Mouse (Mus musculus): ENCODE measurements around the gene Olfr1381.
"Not testable (repeated sequence)": the region's sequence is repeated elsewhere in the genome, so short reads cannot be mapped to it uniquely, and the experiment has no call there.

Gene Olfr1381

DNA sequence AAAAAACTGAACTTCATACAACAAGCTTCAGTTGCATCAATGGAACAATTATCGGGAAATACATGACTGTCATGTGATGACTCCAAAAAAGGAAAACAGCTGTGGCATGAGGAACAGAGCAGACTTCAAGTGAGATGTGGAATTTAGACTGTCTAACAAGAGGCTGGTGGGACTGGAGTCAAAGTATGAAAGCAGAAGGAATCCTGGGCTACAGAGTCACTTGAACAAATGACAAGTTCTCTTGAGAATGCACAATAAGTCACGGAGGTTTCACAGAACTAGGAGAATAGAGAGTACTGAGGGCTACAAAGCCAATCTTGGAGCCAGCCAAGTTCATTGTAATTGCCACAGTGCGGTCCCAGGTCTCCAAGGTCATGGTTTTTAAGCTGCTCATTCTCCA is at the start of gene Olfr1381:
TSS of gene Olfr1381 (plus strand) at position 301 of the 400 bp plus-strand sequence.
- DNase-seq = not testable (repeated sequence)

DNA sequence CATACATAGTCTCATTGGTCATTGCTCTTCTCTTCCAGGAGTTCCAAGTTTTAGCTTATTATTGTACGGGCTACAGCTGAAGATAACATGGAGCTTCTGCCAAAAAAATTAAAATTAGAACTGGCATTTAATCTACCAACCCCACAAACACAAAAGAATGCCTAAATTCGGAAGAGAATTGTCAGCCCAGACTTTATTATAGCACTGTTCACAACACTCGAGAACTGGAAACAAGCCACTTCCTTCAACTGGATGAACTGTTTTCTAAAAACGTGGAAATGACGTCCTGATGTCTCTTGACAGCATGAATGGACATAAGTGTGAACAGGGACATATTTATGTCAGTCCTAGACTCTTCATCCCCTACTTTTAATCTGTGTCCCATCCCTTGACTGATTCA is 25.2 kb upstream of the Olfr1381 start:
- no peak for DNase-seq

DNA sequence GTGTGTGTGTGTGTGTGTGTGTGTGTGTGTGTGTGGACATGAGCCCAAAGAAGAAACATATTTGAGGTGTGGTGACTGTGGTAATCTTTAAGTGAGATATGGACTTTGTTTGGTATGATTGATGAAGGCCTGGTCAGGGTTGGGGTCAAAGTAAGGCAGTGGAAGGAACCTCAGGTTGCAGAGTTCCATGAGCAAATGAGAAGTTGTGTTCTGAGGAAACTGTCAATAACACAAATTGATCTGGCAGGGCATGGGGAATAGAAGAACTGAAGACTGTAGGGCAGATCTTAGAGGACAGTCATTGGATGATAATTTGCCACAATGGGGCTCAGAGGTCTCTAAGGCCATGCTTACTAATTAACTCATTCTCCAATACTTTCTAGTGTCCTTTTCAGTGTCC is 23.9 kb upstream of the Olfr1381 start, which contains the start of gene Olfr1383:
TSS of gene Olfr1383 (plus strand) at position 301 of the 400 bp plus-strand sequence.
- no peak for DNase-seq

DNA sequence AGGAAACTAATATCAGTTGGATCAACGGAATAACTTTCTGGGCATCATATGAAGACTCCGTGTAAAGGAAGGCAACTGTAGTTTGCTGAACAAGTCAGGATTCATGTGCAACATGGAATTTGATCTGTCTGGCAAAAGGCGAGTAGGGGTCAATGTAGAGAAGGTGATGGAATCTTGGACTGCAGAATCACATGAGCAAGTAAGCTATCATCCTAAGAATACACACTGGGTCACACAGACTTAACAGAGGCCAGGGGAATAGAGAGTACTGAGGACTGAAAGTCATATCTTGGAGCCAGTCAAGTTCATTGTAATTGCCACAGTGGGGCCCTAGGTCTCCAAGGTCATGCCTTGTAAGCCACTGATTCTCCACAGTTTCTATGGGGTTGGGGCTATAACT is 15.3 kb upstream of the Olfr1381 start, which contains the start of gene Olfr1382:
TSS of gene Olfr1382 (plus strand) at position 301 of the 400 bp plus-strand sequence.
- no peak for DNase-seq

DNA sequence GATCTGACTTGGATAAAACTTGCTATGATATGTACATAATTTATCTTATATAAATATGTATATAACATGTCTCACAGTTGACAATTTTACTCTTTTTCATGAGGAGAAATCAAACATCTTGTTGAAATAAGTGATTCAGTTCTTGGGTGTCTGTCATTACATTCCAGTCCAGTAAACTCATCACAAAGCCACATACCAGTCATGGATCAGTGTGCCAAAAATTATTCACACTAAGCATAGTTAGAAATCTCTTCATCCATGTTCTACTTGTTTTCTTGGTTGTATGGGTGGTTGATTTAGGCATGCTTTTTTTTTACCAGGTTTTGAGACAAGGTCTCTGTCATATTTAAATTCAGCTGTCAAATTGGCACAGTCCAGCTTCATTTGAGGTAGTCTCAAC is 10.5 kb upstream of the Olfr1381 start:
- no peak for DNase-seq

DNA sequence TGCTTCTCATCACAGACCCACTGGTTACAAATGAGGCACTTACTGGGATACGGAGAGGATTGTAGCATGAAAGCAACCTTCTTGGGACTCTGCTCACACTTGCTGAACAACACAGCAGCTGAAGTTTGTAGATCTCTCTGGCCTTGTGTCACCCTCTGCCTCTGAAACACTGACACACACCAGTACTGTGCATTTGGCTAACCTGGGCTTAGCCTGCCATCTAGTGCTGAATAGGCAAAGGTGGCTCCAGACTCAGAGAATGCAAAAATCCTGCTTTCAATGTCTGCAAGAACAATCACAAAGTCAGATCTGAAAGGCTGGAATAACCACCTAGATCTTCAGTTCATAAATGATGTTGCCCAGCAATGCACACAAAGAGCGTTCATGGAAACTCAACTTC is 6.6 kb upstream of the Olfr1381 start:
- DNase-seq = not testable (repeated sequence)

DNA sequence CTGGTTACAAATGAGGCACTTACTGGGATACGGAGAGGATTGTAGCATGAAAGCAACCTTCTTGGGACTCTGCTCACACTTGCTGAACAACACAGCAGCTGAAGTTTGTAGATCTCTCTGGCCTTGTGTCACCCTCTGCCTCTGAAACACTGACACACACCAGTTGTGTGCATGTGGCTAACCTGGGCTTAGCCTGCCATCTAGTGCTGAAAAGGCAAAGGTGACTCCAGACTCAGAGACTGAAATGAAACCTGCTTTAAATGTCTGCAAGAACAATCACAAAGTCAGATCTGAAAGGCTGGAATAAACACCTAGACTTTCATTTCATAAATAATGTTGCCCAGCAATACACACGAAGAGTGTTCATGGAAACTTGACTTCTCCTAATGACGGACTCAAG is 10.8 kb downstream of the Olfr1381 start:
- not testable (repeated sequence) for DNase-seq

DNA sequence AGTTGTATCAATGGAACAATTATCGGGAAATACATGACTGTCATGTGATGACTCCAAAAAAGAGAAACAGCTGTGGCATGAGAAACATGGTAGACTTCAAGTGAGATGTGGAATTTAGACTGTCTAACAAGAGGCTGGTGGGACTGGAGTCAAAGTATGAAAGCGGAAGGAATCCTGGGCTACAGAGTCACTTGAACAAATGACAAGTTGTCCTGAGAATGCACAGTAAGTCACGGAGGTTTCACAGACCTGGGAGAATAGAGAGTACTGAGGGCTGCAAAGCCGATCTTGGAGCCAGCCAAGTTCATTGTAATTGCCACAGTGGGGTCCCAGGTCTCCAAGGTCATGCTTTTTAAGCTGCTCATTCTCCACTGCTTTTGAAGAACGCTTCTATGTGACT is 13.3 kb downstream of the Olfr1381 start, which contains the start of gene Olfr1380:
TSS of gene Olfr1380 (plus strand) at position 301 of the 400 bp plus-strand sequence.
- not testable (repeated sequence) for DNase-seq

DNA sequence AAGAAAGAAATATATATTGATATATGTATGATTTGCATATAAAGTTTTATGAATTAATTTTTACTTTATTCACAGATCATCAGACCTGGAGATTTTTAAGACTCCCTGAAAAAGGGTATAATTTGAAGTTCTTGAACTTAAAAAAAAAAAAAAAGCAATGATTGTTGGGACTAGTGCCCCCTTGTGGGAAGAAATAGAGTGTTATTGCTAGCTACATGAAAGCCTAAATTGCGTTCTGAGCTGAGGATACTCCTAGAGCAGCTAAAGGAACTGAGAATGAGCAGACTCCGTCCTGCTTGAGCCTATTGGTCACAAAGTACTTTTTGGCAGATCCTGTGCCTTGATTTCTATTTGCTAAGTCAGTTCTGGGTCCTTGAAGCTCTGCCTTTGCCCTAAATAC is 31.8 kb downstream of the Olfr1381 start:
- not testable (repeated sequence) for DNase-seq

DNA sequence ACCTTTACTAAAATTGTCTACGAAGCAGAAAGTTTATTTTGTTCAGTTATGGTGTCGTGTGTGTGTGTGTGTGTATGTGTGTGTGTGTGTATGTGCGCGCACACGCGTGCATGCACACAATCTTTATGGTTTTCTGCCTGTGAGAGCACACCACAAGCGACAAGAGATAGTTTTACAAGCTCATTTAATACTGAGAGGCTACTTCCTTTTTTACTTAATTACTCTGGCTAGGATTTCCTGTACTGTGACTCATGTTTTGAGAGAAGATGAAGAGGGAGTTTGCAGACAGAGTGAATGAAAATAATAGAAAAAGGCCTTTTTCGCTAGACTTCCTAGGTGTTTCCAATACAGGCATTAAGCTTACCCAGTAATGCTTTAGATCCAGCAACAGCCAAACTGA is 37.2 kb downstream of the Olfr1381 start:
- not testable (repeated sequence) for DNase-seq

DNA sequence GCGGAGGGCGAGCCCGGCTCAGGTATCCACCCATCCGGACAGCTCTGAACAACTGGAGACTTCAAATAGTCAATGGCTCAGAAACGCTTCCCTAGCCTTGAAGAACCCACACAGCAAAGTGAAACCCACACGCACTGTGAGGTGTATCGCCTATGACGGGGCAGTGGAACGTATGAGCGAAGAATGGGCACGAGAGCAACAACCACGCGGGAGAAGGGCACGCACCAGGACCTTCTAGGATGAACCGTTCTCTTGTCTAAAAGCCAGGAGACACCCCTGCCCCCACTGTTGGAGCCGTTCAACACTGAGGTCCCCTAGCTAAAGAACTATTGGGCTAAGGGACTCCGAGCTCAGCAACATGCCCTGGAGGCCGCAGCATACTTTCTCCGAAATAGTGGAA is 47.0 kb downstream of the Olfr1381 start:
- DNase-seq = no peak

DNA sequence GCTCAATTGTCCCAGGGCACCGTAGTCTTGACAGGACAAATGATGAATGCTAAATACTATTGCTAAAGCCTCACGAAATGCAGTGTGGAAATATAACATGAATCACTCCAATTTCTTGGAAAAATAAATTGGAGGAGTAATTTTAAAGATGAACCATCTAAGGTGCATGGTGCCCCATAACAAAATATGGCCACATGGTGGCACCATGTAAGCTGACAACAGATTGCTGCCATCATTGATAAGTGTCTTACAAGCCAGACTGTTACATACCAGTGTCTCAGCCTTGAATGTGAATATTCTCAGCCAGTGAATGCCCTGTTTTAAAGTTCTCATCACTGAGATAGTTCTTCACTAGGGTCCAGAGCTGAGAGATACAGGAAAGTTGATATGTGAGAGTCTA is 53.9 kb downstream of the Olfr1381 start:
- DNase-seq = not testable (repeated sequence)

All from kidney, postnatal 14 days (tissue).